Mouse (Mus musculus) spleen, adult 10 weeks (tissue): ENCODE measurements around the gene Cyth3. TPM values are rescaled to one million over a fixed set of nuclear protein-coding genes. Genes with fewer than 3 reads are reported as not detected.

Source experiments
- polyA plus RNA-seq: library from polyadenylated mRNA; stranded (reverse); fragments of 350-450 nt; fragmentation: Illumina TruSeq; extraction: RNeasy Lipid Tissue Mini Kit (QIAGEN cat#74804); gene quantifications from one replicate; pipeline ENCODE4 v1.2.3, GENCODE M21; 2015; ENCODE audit warnings: low replicate concordance; ENCODE audit not compliant: insufficient read depth

Gene Cyth3
- polyA plus RNA-seq: 19.7 TPM

GRCm38 (mm10) chr5:143621893-143622622 lies at the start of gene Cyth3:
Cyth3 (plus strand) TSS chr5:143622447.

GRCm38 (mm10) chr5:143732180-143732891 lies 110.1 kb downstream of the Cyth3 start, which contains the start of gene Usp42:
Usp42 (minus strand) TSS chr5:143732280.

Other genes starting within 250 kb of the Cyth3 start
- gene Kdelr2, start 218.6 kb upstream of the Cyth3 start, polyA plus RNA-seq: 35.0 TPM
- 10.4 TPM for gene Daglb, start 157.9 kb upstream of the Cyth3 start, polyA plus RNA-seq
- gene Rac1, start 94.4 kb upstream of the Cyth3 start, polyA plus RNA-seq: 534 TPM
- 15.0 TPM for gene Usp42, start 109.8 kb downstream of the Cyth3 start, polyA plus RNA-seq
- gene Eif2ak1, start 195.3 kb downstream of the Cyth3 start, polyA plus RNA-seq: 48.0 TPM